Mouse (Mus musculus): ENCODE results near the gene Dhrs4. TPM values are rescaled to one million over a fixed set of nuclear protein-coding genes. Genes with fewer than 3 reads are reported as not detected.

The Dhrs4 gene
- polyA plus RNA-seq (2012; rRNA removed): 27.2 and 28.8 TPM in 2 replicates

- no peaks in the 10 kb centered on the region for H3K36me3 ChIP-seq (ENCODE audit: control insufficient read depth, insufficient read depth, low read length)
- H3K4me1 ChIP-seq (ENCODE audit: control insufficient read depth, insufficient read depth, low read length): peaks cover 11% of the 10 kb centered on the region
- H3K27ac ChIP-seq (ENCODE audit: control insufficient read depth, insufficient read depth, low read depth, low read length): peak within 1 kb of the TSS; percentile 51
- TF ChIP-seq CTCF (IDR thresholded peaks at IDR 0.05; ENCODE audit: control insufficient read depth, insufficient read depth, insufficient replicate concordance, low read depth, low read length): peak; percentile 43; the same call in 1 of the 2 replicates
- peak; percentile 51 for TF ChIP-seq POLR2A (IDR thresholded peaks at IDR 0.05; ENCODE audit: control insufficient read depth, low read depth, low read length)
- H3K4me3 ChIP-seq (ENCODE audit: control insufficient read depth, low read depth, low read length): peak within 1 kb of the TSS; percentile 89
- H3K27me3 ChIP-seq (ENCODE audit: control insufficient read depth, insufficient read depth, low read length): no peaks in the 10 kb centered on the region
Measured at GRCm38 (mm10) chr14:55478651-55479599, at the start of gene Dhrs4. Dhrs4 (plus strand) TSS chr14:55478758.

- H3K36me3 ChIP-seq (ENCODE audit: control insufficient read depth, insufficient read depth, low read length): no peaks in the 10 kb centered on the region
- no peak overlapping the region for H3K4me3 ChIP-seq (ENCODE audit: control insufficient read depth, low read depth, low read length)
- H3K27ac ChIP-seq (ENCODE audit: control insufficient read depth, insufficient read depth, low read depth, low read length): no peak overlapping the region
- H3K27me3 ChIP-seq (ENCODE audit: control insufficient read depth, insufficient read depth, low read length): no peaks in the 10 kb centered on the region
- TF ChIP-seq CTCF (IDR thresholded peaks at IDR 0.05; ENCODE audit: control insufficient read depth, insufficient read depth, insufficient replicate concordance, low read depth, low read length) (no peak), POLR2A (IDR thresholded peaks at IDR 0.05; ENCODE audit: control insufficient read depth, low read depth, low read length) (no peak)
- peaks cover 2% of the 10 kb centered on the region; the same call in 1 of the 2 replicates for H3K4me1 ChIP-seq (ENCODE audit: control insufficient read depth, insufficient read depth, low read length)
Measured at GRCm38 (mm10) chr14:55430255-55430654, 48.3 kb upstream of the Dhrs4 start.

GRCm38 (mm10) chr14:55433052-55433451 lies 45.5 kb upstream of the Dhrs4 start:
- Histone ChIP-seq H3K4me1 (ENCODE audit: control insufficient read depth, insufficient read depth, low read length) (peaks cover 2% of the 10 kb centered on the region; the same call in 1 of the 2 replicates), H3K27ac (ENCODE audit: control insufficient read depth, insufficient read depth, low read depth, low read length) (no peak overlapping the region), H3K4me3 (ENCODE audit: control insufficient read depth, low read depth, low read length) (no peak overlapping the region), H3K36me3 (ENCODE audit: control insufficient read depth, insufficient read depth, low read length) (no peaks in the 10 kb centered on the region), H3K27me3 (ENCODE audit: control insufficient read depth, insufficient read depth, low read length) (no peaks in the 10 kb centered on the region)
- TF ChIP-seq POLR2A (IDR thresholded peaks at IDR 0.05; ENCODE audit: control insufficient read depth, low read depth, low read length): no peak
- TF ChIP-seq CTCF (IDR thresholded peaks at IDR 0.05; ENCODE audit: control insufficient read depth, insufficient read depth, insufficient replicate concordance, low read depth, low read length): no peak

- H3K27ac ChIP-seq (ENCODE audit: control insufficient read depth, insufficient read depth, low read depth, low read length): no peak overlapping the region
Measured at GRCm38 (mm10) chr14:55434825-55435224, 43.7 kb upstream of the Dhrs4 start.

GRCm38 (mm10) chr14:55437118-55437517 lies 41.4 kb upstream of the Dhrs4 start:
- Histone ChIP-seq H3K36me3 (ENCODE audit: control insufficient read depth, insufficient read depth, low read length) (no peaks in the 10 kb centered on the region), H3K4me3 (ENCODE audit: control insufficient read depth, low read depth, low read length) (no peak overlapping the region), H3K27ac (ENCODE audit: control insufficient read depth, insufficient read depth, low read depth, low read length) (no peak overlapping the region), H3K27me3 (ENCODE audit: control insufficient read depth, insufficient read depth, low read length) (no peaks in the 10 kb centered on the region), H3K4me1 (ENCODE audit: control insufficient read depth, insufficient read depth, low read length) (no peaks in the 10 kb centered on the region; the same call in 1 of the 2 replicates)
- TF ChIP-seq POLR2A (IDR thresholded peaks at IDR 0.05; ENCODE audit: control insufficient read depth, low read depth, low read length): no peak
- no peak for TF ChIP-seq CTCF (IDR thresholded peaks at IDR 0.05; ENCODE audit: control insufficient read depth, insufficient read depth, insufficient replicate concordance, low read depth, low read length)

More at GRCm38 (mm10) chr14:55434825-55435224, 43.7 kb upstream of the Dhrs4 start:
- TF ChIP-seq CTCF (IDR thresholded peaks at IDR 0.05; ENCODE audit: control insufficient read depth, insufficient read depth, insufficient replicate concordance, low read depth, low read length): no peak
- no peak for TF ChIP-seq POLR2A (IDR thresholded peaks at IDR 0.05; ENCODE audit: control insufficient read depth, low read depth, low read length)
- H3K4me1 ChIP-seq (ENCODE audit: control insufficient read depth, insufficient read depth, low read length): peaks cover 2% of the 10 kb centered on the region; the same call in 1 of the 2 replicates
- no peaks in the 10 kb centered on the region for H3K27me3 ChIP-seq (ENCODE audit: control insufficient read depth, insufficient read depth, low read length)
- H3K36me3 ChIP-seq (ENCODE audit: control insufficient read depth, insufficient read depth, low read length): no peaks in the 10 kb centered on the region
- H3K4me3 ChIP-seq (ENCODE audit: control insufficient read depth, low read depth, low read length): no peak overlapping the region

GRCm38 (mm10) chr14:55438193-55438784 lies 40.3 kb upstream of the Dhrs4 start:
- Histone ChIP-seq H3K4me1 (ENCODE audit: control insufficient read depth, insufficient read depth, low read length) (no peaks in the 10 kb centered on the region), H3K27me3 (ENCODE audit: control insufficient read depth, insufficient read depth, low read length) (no peaks in the 10 kb centered on the region), H3K4me3 (ENCODE audit: control insufficient read depth, low read depth, low read length) (no peak overlapping the region), H3K27ac (ENCODE audit: control insufficient read depth, insufficient read depth, low read depth, low read length) (no peak overlapping the region), H3K36me3 (ENCODE audit: control insufficient read depth, insufficient read depth, low read length) (no peaks in the 10 kb centered on the region)
- TF ChIP-seq POLR2A (IDR thresholded peaks at IDR 0.05; ENCODE audit: control insufficient read depth, low read depth, low read length) (no peak), CTCF (IDR thresholded peaks at IDR 0.05; ENCODE audit: control insufficient read depth, insufficient read depth, insufficient replicate concordance, low read depth, low read length) (peak; percentile 71; the same call in 1 of the 2 replicates)

- no peak overlapping the region for H3K27ac ChIP-seq (ENCODE audit: control insufficient read depth, insufficient read depth, low read depth, low read length)
- no peaks in the 10 kb centered on the region for H3K36me3 ChIP-seq (ENCODE audit: control insufficient read depth, insufficient read depth, low read length)
- H3K4me1 ChIP-seq (ENCODE audit: control insufficient read depth, insufficient read depth, low read length): no peaks in the 10 kb centered on the region; the same call in 1 of the 2 replicates
- no peaks in the 10 kb centered on the region for H3K27me3 ChIP-seq (ENCODE audit: control insufficient read depth, insufficient read depth, low read length)
- H3K4me3 ChIP-seq (ENCODE audit: control insufficient read depth, low read depth, low read length): no peak overlapping the region
- TF ChIP-seq POLR2A (IDR thresholded peaks at IDR 0.05; ENCODE audit: control insufficient read depth, low read depth, low read length): no peak
Measured at GRCm38 (mm10) chr14:55457693-55458092, 20.9 kb upstream of the Dhrs4 start.

All from testis, adult 2 months (tissue).